Mouse (Mus musculus) megakaryocyte, embryonic 14.5 days (primary cell): ENCODE data around the gene Otulin. TPM values are rescaled to one million over a fixed set of nuclear protein-coding genes. Genes with fewer than 3 reads are reported as not detected.

ENCODE experiments used
- H3K27me3 ChIP-seq: replicated peaks from 2 replicates; pipeline ENCODE3; 2012; ENCODE audit warnings: inconsistent platforms
- H3K36me3 ChIP-seq: replicated peaks from 2 replicates; pipeline ENCODE3; 2012; ENCODE audit warnings: low read length, inconsistent platforms, mixed read lengths
- H3K4me1 ChIP-seq: 2 replicates; pipeline ENCODE4 v1.6.1; 2012; ENCODE audit warnings: inconsistent platforms
- H3K4me3 ChIP-seq: replicated peaks from 2 replicates; pipeline ENCODE3; 2012; ENCODE audit warnings: moderate library complexity, mild to moderate bottlenecking, inconsistent platforms
- H3K9me3 ChIP-seq: 2 replicates; pipeline ENCODE4 v1.6.1; 2012; ENCODE audit warnings: inconsistent platforms
- FLI1 ChIP-seq: IDR thresholded peaks from 2 replicates; pipeline ENCODE4 v1.6.1; 2012; ENCODE audit warnings: low read length, inconsistent platforms, mixed read lengths
- GATA1 ChIP-seq: IDR thresholded peaks from 3 replicates; pipeline ENCODE4 v1.6.1; 2012; ENCODE audit warnings: mixed read lengths, low read length, inconsistent platforms, borderline replicate concordance
- polyA plus RNA-seq: library from polyadenylated mRNA; stranded (reverse); fragments of >175 nt; gene quantifications from 2 replicates; pipeline ENCODE4 v1.2.3, GENCODE M21; 2012; ENCODE audit warnings: low replicate concordance; ENCODE audit not compliant: insufficient read depth

Gene Otulin
- polyA plus RNA-seq, 1 experiment, result 25.7 TPM

- H3K4me3 ChIP-seq, result no peak overlapping the region
- H3K9me3 ChIP-seq, result no peaks in the 10 kb centered on the region
- no peak for TF ChIP-seq GATA1
- TF ChIP-seq FLI1, result no peak
- H3K4me1 ChIP-seq, result peaks cover 40% of the 10 kb centered on the region
- peaks cover 98% of the 10 kb centered on the region for H3K36me3 ChIP-seq
- no peaks in the 10 kb centered on the region for H3K27me3 ChIP-seq
Observed at GRCm38 (mm10) chr15:27586093-27586480, 44.4 kb downstream of the Otulin start.

GRCm38 (mm10) chr15:27585466-27586092 is 44.9 kb downstream of the Otulin start:
- Histone ChIP-seq H3K4me1 (peaks cover 38% of the 10 kb centered on the region), H3K36me3 (peaks cover 98% of the 10 kb centered on the region), H3K9me3 (no peaks in the 10 kb centered on the region), H3K4me3 (no peak overlapping the region), H3K27me3 (no peaks in the 10 kb centered on the region)
- TF ChIP-seq FLI1 (no peak), GATA1 (no peak)

- H3K4me1 ChIP-seq, result peaks cover 26% of the 10 kb centered on the region
- no peak for TF ChIP-seq FLI1
- TF ChIP-seq GATA1, result no peak
- H3K27me3 ChIP-seq, result no peaks in the 10 kb centered on the region
- H3K9me3 ChIP-seq, result no peaks in the 10 kb centered on the region
- peaks cover 93% of the 10 kb centered on the region for H3K36me3 ChIP-seq
- H3K4me3 ChIP-seq, result no peak overlapping the region
Observed at GRCm38 (mm10) chr15:27583620-27584019, 46.9 kb downstream of the Otulin start.

GRCm38 (mm10) chr15:27583042-27583441 is 47.5 kb downstream of the Otulin start:
- H3K4me1 ChIP-seq, result peaks cover 30% of the 10 kb centered on the region
- no peaks in the 10 kb centered on the region for H3K9me3 ChIP-seq
- no peak overlapping the region for H3K4me3 ChIP-seq
- no peak for TF ChIP-seq GATA1
- no peak for TF ChIP-seq FLI1
- no peaks in the 10 kb centered on the region for H3K27me3 ChIP-seq
- H3K36me3 ChIP-seq, result peaks cover 91% of the 10 kb centered on the region

GRCm38 (mm10) chr15:27582428-27582827 is 48.1 kb downstream of the Otulin start:
- H3K4me3 ChIP-seq, result no peak overlapping the region
- H3K4me1 ChIP-seq, result peaks cover 33% of the 10 kb centered on the region
- TF ChIP-seq FLI1, result no peak
- no peak for TF ChIP-seq GATA1
- H3K27me3 ChIP-seq, result no peaks in the 10 kb centered on the region
- peaks cover 90% of the 10 kb centered on the region for H3K36me3 ChIP-seq
- H3K9me3 ChIP-seq, result no peaks in the 10 kb centered on the region

- TF ChIP-seq FLI1 (no peak), GATA1 (no peak)
- Histone ChIP-seq H3K27me3 (no peaks in the 10 kb centered on the region), H3K4me1 (peaks cover 33% of the 10 kb centered on the region), H3K36me3 (peaks cover 88% of the 10 kb centered on the region), H3K9me3 (no peaks in the 10 kb centered on the region), H3K4me3 (no peak overlapping the region)
Observed at GRCm38 (mm10) chr15:27581640-27582039, 48.9 kb downstream of the Otulin start.

GRCm38 (mm10) chr15:27580771-27581170 is 49.7 kb downstream of the Otulin start:
- Histone ChIP-seq H3K4me3 (no peak overlapping the region), H3K36me3 (peaks cover 88% of the 10 kb centered on the region), H3K27me3 (no peaks in the 10 kb centered on the region), H3K9me3 (no peaks in the 10 kb centered on the region), H3K4me1 (peaks cover 28% of the 10 kb centered on the region)
- no peak for TF ChIP-seq FLI1
- TF ChIP-seq GATA1, result no peak

GRCm38 (mm10) chr15:27579853-27580252 is 50.6 kb downstream of the Otulin start:
- H3K36me3 ChIP-seq, result peaks cover 86% of the 10 kb centered on the region
- H3K4me3 ChIP-seq, result no peak overlapping the region
- H3K9me3 ChIP-seq, result no peaks in the 10 kb centered on the region
- H3K4me1 ChIP-seq, result peaks cover 20% of the 10 kb centered on the region
- H3K27me3 ChIP-seq, result no peaks in the 10 kb centered on the region
- TF ChIP-seq GATA1 (no peak), FLI1 (no peak)

- TF ChIP-seq FLI1, result no peak
- no peak for TF ChIP-seq GATA1
- peaks cover 84% of the 10 kb centered on the region for H3K36me3 ChIP-seq
Observed at GRCm38 (mm10) chr15:27578918-27579317, 51.6 kb downstream of the Otulin start.

GRCm38 (mm10) chr15:27577915-27578780 is 52.3 kb downstream of the Otulin start:
- peaks cover 81% of the 10 kb centered on the region for H3K36me3 ChIP-seq
- no peak for TF ChIP-seq GATA1
- TF ChIP-seq FLI1, result no peak
- H3K9me3 ChIP-seq, result no peaks in the 10 kb centered on the region
- no peaks in the 10 kb centered on the region for H3K27me3 ChIP-seq
- peaks cover 12% of the 10 kb centered on the region for H3K4me1 ChIP-seq
- H3K4me3 ChIP-seq, result no peak overlapping the region

More at GRCm38 (mm10) chr15:27578918-27579317, 51.6 kb downstream of the Otulin start:
- Histone ChIP-seq H3K4me3 (no peak overlapping the region), H3K9me3 (no peaks in the 10 kb centered on the region), H3K4me1 (peaks cover 12% of the 10 kb centered on the region), H3K27me3 (no peaks in the 10 kb centered on the region)
